Mouse (Mus musculus): ENCODE data around the gene Cryba2.

The Cryba2 gene

GRCm38 (mm10) chr1:74884196-74885141, 8.5 kb downstream of the Cryba2 start:
- no peak for DNase-seq (ENCODE audit: low read depth, low spot score)

DNA sequence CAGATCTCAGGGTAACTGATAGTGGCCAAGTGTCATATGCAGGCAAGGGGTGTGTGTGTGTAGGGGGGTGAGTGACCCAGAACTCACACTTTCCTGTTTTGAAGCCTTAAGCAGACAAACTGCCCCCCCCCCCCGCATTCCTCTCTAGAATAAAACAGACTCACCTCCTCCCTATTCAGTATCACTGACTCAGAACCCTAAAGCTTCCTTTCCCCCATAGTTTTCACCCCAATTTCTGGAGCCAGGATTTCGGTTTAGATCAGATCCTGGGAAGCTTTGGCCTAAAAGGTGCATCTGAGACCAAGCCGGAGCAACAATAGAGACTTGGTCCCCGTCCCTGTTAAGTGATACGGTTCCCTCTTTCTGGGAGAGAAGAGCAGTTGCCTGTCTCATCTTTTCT, 9.5 kb downstream of the Cryba2 start:
- DNase-seq (ENCODE audit: low read depth, low spot score), result no peak

- no peak for DNase-seq (ENCODE audit: low read depth, low spot score)
Observed at GRCm38 (mm10) chr1:74882828-74883227, 10.1 kb downstream of the Cryba2 start.

- DNase-seq (ENCODE audit: low read depth, low spot score), result no peak
Observed at GRCm38 (mm10) chr1:74882055-74882734, 10.7 kb downstream of the Cryba2 start.

DNA sequence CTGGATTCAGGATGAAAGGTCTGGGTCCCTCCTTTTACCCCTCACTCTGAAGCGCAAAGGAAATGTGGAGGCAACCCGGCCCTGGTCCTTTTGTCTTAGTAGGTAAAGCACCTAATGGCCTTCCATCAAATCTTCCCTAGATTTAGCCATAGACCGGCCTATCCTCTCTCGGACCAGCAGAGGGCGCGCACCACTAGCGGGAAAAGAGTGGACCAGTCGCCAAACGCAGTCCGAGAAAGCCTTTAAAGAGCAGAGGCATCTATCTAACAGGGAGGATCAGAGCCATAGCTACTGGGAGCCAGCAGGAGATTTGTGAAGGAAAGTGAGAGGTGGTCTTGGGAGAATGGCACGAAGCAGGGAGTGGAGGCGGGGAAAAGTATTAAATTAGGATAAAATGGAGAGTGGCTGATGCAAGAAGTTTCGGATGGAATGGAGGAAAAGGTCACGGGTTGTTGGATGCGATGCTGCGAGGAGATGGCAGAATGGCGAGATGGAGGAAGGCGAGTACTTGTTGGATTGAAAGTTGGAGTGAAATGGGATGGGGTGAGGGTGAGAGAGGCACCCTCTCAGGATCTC, 12.1 kb downstream of the Cryba2 start:
- DNase-seq (ENCODE audit: low read depth, low spot score), result peak; percentile 76

DNA sequence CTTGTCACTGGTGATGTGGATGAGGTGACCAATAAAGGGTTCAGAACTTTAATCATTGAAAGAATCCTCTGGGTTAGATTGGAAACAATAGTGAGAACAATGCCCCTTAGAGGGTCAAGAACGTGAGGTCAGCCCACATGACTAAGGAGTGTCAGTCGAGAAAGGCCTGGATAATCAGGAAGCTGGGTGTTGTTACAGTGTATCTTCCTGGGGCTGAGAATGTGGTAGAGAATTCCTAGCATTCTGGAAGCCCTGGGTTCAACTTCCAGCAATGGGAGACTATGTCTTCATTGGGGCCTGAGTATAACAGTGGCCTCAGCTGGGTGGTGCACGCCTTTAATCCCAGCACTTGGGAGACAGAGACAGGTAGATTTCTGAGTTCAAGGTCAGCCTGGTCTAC, 15.7 kb downstream of the Cryba2 start:
- DNase-seq (ENCODE audit: low read depth, low spot score), result no peak

DNA sequence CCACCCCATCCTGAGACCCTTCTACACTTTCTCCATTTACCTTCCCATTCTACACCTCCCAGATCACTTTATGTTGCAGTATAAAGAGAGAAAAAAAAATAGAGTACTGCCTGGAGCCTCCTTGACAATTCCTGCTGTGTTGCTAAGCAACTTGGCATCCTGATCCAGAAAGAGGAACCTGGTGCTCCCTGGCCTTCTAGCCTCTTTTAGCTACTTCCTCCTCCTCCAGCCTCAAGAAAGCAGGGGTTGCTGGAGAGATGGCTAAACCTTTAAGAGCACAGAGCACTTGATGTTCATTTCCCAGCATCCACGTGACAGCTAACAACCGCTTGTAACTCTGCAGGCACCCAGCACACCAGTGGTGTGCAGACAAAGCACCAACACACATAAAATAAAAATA, 20.7 kb downstream of the Cryba2 start:
- no peak for DNase-seq (ENCODE audit: low read depth, low spot score)

GRCm38 (mm10) chr1:74861783-74862182, 31.2 kb downstream of the Cryba2 start:
- DNase-seq (ENCODE audit: low read depth, low spot score), result no peak

GRCm38 (mm10) chr1:74859223-74859984, 33.5 kb downstream of the Cryba2 start:
- DNase-seq (ENCODE audit: low read depth, low spot score), result no peak

DNA sequence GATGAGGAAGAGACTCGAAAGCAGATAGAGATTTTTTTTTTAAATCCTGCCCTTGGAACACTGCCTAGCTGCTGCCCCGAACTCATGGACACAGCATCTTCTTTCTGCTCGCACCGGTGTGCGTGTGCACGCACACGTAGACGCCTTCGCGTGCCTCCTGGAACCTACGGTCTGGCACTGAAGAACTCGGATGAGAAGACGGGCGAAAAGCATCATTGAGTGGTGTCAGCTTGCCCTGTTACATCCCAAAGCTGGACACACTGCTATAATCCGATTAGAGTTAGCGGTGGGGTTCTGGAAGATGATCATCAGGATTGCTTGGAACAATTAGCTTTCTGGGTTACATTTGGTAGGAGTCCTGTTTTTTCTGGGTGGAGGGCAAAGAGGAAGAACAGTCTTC, 34.1 kb downstream of the Cryba2 start:
- no peak for DNase-seq (ENCODE audit: low read depth, low spot score)

- DNase-seq (ENCODE audit: low read depth, low spot score), result peak; percentile 81
Observed at GRCm38 (mm10) chr1:74858171-74858719, 34.7 kb downstream of the Cryba2 start.

DNA sequence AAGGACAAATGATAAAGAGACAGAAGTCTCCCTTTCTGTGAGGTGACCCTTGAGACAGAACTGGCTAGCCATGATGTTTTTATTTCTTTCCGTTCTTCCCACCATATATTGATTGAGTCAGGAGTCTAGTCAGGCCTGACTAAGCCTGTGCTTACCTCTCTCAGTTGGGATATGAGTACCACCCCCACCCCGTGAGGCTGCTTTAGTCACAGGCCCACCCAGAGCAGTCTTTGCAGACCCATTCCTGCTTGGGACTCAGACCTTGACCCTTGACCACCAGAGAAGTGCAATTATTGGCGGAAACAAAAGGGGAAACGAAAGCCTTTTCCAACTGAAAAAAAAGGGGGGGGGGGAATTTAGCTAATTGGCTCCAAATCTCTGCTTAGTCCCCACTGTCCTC, 35.3 kb downstream of the Cryba2 start:
- no peak for DNase-seq (ENCODE audit: low read depth, low spot score)

DNA sequence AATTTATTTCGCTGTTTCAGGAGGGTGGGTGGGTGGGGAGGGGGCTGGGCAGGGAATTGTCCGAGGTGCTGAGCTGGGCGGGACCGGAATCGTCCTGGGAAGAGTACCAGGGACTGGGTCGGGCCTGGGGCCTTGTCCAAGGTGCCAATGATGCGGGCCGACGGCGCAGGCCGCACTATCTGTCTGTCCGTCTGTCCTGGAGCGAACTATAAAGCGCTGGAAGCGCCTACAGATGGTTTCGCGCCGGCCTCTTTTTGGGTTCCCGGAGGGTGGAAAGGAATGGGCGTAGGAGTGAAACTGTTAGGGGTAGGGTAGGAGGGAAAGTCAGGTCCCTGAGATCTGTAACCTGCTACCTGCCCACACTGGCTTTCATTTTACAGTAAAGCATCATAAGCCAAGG, 35.7 kb downstream of the Cryba2 start:
- DNase-seq (ENCODE audit: low read depth, low spot score), result no peak

GRCm38 (mm10) chr1:74856791-74857190, 36.2 kb downstream of the Cryba2 start:
- no peak for DNase-seq (ENCODE audit: low read depth, low spot score)

GRCm38 (mm10) chr1:74856439-74856720, 36.6 kb downstream of the Cryba2 start:
- no peak for DNase-seq (ENCODE audit: low read depth, low spot score)

DNA sequence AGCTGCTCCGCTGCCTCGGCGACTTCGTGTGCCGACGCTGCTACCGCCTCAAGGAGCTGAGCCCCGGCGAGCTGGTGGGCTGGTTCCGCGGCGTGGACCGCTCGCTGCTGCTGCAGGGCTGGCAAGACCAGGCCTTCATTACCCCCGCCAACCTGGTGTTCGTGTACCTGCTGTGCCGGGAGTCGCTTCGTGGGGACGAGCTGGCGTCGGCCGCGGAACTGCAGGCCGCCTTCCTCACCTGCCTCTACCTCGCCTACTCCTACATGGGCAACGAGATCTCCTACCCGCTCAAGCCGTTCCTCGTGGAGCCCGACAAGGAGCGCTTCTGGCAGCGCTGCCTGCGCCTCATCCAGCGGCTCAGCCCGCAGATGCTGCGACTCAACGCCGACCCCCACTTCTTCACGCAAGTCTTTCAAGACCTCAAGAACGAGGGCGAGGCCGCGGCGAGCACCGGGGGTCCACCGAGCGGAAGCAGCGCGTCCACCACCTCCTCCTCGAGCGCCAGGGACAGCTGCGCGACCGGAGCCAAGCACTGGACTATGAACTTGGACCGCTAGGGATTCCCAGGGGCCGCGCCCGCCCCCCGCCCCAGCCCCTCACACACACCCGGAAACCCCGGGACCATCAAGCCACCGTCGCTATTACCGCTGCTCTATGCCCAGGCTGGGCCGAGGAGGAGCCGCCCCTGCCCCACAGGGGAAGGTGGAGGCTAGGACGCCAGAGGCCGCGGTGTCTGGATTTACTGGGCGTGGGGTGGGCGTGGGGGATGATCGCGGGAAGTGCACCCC, 37.1 kb downstream of the Cryba2 start:
- no peak for DNase-seq (ENCODE audit: low read depth, low spot score)

DNA sequence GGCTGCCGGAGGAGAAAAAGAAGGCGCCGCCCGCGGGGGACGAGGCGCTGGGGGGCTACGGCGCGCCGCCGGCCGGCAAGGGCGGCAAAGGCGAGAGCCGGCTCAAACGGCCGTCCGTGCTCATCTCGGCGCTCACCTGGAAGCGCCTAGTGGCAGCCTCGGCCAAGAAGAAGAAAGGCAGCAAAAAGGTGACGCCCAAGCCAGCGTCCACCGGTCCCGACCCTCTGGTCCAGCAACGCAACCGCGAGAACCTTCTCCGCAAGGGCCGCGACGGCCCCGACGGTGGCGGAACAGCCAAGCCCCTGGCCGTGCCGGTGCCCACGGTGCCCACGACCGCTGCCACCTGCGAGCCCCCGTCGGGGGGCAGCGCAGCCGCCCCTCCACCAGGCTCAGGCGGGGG, 37.8 kb downstream of the Cryba2 start:
- DNase-seq (ENCODE audit: low read depth, low spot score), result no peak

DNA sequence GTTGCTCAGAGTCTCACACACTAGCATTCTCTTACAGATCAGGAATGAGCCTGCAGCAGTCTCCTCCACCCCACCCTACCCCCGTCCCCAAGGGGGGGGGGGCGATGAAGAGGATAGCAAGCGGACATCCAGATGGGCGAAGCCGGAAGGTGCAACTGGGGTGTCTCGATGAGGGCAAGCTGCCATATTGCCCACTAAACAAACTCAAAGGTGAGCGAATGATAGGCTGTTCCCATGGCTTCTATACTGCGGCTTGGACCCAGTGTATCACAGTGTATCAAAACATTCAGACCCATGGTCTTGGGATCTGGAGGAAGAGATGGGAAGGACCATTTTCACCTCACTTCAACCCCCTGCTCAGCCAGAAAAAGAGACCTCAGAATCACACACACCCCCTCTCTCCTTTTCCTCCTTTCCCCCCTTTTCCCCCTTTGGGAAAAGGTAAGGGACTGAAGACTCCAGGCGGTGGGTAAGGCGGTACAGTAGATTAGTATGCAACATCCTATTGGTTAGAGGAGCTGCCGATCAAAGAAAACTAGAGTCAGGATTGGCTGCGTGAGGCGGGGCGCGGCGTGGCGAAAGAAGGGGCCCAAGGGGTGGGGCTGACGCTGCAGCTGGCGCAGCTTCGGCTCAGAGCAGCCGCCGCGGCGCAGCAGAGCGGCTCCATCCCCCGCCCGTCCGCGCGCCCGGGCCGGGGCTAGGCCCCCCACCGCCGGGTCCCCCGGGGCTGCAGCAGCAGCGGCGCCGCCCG, 38.5 kb downstream of the Cryba2 start, which contains the start of gene Cdk5r2:
Gene Cdk5r2 (plus strand): TSS at position 629 of the 751 bp plus-strand sequence.
- DNase-seq (ENCODE audit: low read depth, low spot score), result peak; percentile 97

GRCm38 (mm10) chr1:74851001-74851775, 41.8 kb downstream of the Cryba2 start:
- no peak for DNase-seq (ENCODE audit: low read depth, low spot score)
